Mouse (Mus musculus) ES-Bruce4 (cell line): ENCODE results near the gene Psmd9.

Experiments used
- CTCF ChIP-seq: IDR thresholded peaks from one replicate; pipeline ENCODE4 v1.8.1; 2011; ENCODE audit warnings: low read depth, low read length
- EP300 ChIP-seq: IDR thresholded peaks from 2 replicates; pipeline ENCODE4 v1.6.1; 2011; ENCODE audit warnings: low read depth, low read length; ENCODE audit not compliant: insufficient read depth
- POLR2A ChIP-seq: IDR thresholded peaks from one replicate; pipeline ENCODE4 v1.8.1; 2011; ENCODE audit warnings: low read length; ENCODE audit not compliant: insufficient read depth

DNA sequence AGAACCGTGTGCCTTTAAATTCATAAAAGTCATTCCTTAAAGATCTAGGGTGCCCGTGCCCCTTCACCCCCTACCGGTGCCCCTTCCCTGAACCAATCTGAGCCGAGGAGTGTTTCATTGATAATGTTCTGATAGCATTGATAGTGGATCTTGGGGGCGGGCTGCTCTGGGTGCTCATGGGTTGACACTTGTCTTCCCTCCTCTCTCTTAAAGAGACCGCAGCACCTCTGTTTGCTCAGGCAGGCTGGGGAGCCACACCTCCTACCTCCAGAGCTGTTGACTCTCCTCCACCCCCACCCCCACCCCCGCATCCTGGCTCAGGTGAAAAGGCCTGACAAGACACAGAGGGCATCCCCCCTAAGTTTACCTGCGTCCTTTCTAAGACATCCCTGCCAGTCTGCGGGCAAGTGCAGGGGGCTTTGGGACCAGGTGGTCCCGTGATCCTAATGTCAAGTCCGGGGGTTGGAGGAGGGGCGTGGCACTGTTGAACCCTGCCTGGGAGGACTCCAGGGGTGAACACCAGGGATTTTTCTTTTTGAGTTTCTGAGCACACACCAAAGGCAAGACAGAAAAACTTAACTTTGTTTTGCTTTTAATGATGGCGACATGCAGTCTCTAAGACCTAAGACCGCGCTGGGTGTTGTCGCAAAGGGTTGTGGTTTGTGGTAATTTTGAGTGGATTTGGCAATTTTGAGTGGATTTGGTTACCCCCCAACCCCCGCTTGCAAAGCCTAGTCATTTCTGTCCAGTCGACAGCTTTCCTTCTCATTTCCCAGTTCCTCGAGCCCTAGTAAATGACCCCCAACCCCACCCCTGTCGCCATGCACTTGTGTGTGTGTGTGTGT, 24.2 kb upstream of the Psmd9 start:
- TF ChIP-seq POLR2A (no peak), EP300 (no peak), CTCF (no peak)
